Mouse (Mus musculus) monocyte, adult 2 months (primary cell): ENCODE measurements around the gene Zfp616.

Experiments used
- DNase-seq, 2 experiments: peaks; one replicate each; pipeline ENCODE4 v3.0.0; 2022; ENCODE audit warnings: low spot score in 2 of 2, low read depth in 1 of 2

Zfp616 gene

DNA sequence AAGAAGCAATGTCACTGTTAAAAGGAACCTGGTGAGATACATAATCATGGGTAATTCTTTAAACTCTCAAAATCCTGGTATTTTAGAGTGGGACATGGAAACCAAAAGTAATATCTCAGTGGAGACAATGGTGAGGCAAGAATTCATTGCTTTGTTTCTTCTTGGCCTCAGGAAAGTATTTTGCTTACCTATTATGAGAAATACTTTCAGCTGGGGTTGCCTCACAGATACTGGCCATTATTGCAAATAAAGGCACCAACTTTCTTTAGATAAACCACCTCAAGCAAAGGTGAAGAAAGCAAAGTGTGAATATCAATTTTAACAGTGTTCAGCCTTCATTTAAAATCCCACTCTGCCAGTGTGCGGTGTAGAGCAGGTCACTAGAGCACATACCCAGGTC, at the start of gene Zfp616:
Gene Zfp616 (plus strand): TSS at position 301 of the 400 bp plus-strand sequence.
- DNase-seq: no peak

DNA sequence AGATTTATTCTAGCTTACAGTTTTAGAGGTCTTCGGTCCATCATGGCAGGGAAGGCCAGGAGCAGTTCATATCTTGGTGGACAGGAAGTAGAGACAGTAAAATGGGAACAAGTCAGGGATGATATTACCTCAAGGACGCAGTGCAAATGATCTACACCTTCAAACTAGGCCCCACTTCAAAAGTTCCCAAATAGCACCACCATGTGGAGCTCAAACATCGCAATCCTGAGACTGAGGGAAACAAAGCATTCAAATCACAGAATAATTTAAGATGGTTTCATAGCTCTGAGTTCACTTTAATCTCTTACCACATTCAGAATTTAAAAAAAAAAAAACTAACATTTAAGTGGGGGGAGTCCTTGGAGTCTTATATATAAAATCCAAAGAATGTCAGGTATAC, 18.4 kb upstream of the Zfp616 start:
- DNase-seq: no peak

DNA sequence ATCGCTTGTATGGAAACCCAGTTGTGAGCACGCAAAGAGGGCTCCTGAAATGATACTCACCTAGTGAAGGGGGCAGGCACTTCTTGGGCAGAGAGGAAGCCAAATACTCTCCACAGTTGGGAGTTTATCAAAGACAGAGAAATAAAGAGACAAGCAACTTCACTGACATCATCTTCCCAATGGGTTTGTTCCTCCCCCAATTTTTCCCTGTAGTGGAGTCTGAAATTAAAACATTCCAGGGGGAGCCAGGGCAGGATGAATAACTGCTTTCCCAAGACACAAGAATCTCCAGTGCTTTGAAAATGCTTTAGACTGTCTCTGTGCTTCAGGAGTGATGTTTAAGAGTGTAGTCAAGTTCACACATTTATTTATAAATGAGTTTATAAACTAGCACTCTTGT, 13.3 kb upstream of the Zfp616 start, which contains the start of the genes Olfr139 and Olfr399:
Gene Olfr139 (minus strand): TSS at position 101 of the 400 bp plus-strand sequence.
Gene Olfr399 (minus strand): TSS at position 165 of the 400 bp plus-strand sequence.
- DNase-seq: no peak

DNA sequence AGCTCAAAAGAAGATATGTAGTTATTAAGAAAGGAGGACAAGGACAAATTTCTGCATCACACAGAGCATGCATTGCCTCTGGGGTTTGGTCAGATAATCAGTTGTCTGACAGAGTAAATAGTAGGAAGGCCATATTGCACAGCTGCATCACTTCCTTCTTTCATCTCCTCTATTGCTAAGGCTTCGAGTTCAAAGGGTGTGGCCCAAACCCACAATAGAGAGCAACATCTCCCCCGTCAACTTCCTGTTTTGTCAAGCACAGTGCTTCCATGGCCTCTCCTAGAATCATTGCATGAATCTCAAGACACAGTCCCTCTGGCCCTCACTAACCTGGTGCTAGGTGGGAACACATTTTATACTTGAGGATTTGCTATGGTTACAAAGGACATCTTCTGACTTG, 31.0 kb downstream of the Zfp616 start:
- peak; percentile 18 to 39 for DNase-seq

DNA sequence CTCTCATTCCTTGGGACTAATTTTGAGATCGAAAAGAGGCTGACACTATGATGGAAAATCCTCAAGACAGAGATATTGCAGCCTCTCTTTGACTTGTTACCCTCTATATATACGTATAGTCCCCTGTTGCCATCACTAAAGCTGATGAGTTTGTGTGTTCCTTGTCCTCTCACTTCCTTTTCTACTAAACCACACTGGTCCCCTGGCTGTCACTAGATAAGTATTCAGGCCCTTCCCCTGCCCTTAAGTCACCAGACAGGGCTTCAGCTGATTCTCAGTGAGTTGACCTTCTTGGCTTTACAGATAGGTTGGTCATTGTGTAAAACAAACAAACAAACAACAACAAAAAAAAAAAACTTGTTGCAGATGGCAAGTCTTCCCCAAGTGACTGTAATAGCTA, 31.8 kb downstream of the Zfp616 start:
- DNase-seq: no peak

DNA sequence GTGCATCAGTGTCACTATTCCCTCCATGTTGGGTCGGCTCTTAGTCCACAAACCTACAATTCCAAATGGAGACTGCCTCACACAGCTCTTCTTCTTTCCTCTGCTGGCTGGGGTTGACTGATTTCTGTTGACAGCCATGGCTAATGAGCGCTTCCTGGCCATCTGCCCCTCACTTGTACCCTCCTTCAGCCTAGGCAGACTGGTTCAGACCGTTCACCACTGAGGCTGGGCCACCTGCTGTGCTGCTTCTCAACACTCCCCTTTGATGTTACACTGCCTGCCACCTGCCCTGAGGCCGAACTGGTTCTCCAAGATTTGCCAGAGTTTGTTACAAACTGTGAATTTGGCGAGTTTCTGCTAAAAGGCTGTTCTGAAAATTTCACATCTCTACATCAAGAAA, 35.3 kb downstream of the Zfp616 start:
- DNase-seq: no peak

DNA sequence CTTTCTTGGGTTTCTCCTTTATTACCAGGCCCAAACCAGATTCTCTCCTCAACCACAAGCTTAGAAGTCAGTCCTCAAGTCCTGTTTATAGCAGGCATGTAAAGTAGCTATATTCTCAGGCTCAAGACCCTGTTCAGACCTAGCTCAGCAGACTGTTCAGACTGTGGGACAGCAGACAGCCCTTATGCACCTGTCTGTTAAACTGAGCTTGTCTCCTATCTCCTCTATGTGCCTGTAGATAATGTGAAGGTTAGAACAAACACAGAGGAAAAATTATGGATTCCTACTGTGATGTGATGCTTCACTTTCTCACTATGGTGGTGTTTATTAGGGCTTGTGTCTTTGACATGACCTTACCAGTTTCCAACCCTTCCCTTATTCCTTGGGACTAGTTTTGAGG, 43.7 kb downstream of the Zfp616 start, which contains the start of gene Olfr401:
Gene Olfr401 (plus strand): TSS at position 301 of the 400 bp plus-strand sequence.
- DNase-seq: no peak
